Mouse (Mus musculus): ENCODE data around the gene Olfr1270.
"Not testable (repeated sequence)": the region's sequence is repeated elsewhere in the genome, so short reads cannot be mapped to it uniquely, and the experiment has no call there.

DNA sequence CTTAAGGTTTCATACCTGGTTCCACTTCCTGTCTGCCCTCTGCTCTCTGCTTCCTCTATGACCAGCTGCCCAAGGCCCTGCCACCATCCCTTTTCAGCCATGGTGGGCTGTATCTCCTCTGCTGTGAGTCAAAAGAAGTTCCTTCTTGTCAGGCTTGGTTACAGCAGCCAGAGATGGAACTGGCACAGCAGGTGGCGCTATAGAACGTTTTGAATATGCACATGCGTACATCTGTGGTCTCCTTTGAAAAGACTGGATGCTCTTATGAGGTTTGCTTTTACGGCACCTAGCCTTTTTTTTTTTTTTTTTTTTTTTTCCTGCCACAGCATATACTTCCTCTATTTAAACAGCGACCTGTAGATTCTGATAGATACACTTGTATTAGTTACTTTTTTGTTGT lies 34.2 kb upstream of the Olfr1270 start:
- TF ChIP-seq CTCF (conservative IDR thresholded peaks at IDR 0.05; ENCODE audit: low read length); POU5F1 (IDR thresholded peaks at IDR 0.05; ENCODE audit: borderline replicate concordance, low read length); NANOG (IDR thresholded peaks at IDR 0.05; ENCODE audit: borderline replicate concordance, low read length): not testable (repeated sequence)

Data from E14TG2a.4 (cell line).